Mouse (Mus musculus): ENCODE data around the gene Cyp19a1. TPM values are rescaled to one million over a fixed set of nuclear protein-coding genes. Genes with fewer than 3 reads are reported as not detected.

The Cyp19a1 gene
- not detected in 2 replicates for polyA plus RNA-seq (2015; fragmentation: Nextera tagmentation; extraction: Ambion mirVana)

GRCm38 (mm10) chr9:54268010-54268409, at the start of gene Cyp19a1:
Gene Cyp19a1, minus strand, starts transcription at chr9:54268110.

DNA sequence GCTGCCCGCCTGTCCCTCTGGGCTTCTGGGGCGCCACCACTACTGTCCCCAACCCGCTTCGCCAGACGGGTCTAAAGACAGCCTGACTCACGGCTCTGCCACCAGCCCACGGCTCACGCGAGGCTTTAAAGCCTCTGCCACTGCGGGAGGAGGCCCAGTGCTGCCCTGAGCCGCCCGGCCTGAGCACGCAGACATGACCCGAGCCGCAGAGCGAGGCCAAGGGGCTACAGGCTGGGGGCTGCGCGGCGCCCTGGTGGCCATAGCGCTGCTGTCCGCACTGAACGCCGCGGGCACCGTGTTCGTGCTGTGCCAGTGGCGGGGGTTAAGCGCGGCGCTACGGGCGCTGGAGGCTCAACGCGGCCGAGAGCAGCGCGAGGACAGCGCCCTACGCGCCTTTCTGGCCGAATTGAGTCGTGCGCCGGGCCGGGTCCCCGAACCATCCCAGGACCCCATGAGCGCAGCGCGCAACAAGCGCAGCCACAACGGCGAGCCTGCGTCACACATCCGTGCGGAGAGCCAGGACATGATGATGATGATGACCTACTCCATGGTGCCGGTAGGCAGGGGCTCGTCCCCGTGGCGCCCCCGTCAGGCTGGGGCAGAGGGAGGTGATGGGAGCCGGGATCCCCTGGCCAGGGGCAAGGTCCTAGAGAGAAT, 18.5 kb upstream of the Cyp19a1 start, which contains the start of gene Gldn:
Gene Gldn (plus strand): TSS at position 156 of the 657 bp plus-strand sequence.

Other genes starting within 250 kb of the Cyp19a1 start
- gene Tnfaip8l3, start 199.7 kb downstream of the Cyp19a1 start, polyA plus RNA-seq (2015; fragmentation: Nextera tagmentation; extraction: Ambion mirVana), result 1.1 and 1.2 TPM in 2 replicates
- gene Gldn, start 18.4 kb upstream of the Cyp19a1 start, polyA plus RNA-seq (2015; fragmentation: Nextera tagmentation; extraction: Ambion mirVana), result not detected in 2 replicates
- 2.5 and 4.6 TPM in 2 replicates for gene Dmxl2, start 233.5 kb upstream of the Cyp19a1 start, polyA plus RNA-seq (2015; fragmentation: Nextera tagmentation; extraction: Ambion mirVana)